Mouse (Mus musculus): ENCODE measurements around the gene Sms.

Gene Sms

DNA sequence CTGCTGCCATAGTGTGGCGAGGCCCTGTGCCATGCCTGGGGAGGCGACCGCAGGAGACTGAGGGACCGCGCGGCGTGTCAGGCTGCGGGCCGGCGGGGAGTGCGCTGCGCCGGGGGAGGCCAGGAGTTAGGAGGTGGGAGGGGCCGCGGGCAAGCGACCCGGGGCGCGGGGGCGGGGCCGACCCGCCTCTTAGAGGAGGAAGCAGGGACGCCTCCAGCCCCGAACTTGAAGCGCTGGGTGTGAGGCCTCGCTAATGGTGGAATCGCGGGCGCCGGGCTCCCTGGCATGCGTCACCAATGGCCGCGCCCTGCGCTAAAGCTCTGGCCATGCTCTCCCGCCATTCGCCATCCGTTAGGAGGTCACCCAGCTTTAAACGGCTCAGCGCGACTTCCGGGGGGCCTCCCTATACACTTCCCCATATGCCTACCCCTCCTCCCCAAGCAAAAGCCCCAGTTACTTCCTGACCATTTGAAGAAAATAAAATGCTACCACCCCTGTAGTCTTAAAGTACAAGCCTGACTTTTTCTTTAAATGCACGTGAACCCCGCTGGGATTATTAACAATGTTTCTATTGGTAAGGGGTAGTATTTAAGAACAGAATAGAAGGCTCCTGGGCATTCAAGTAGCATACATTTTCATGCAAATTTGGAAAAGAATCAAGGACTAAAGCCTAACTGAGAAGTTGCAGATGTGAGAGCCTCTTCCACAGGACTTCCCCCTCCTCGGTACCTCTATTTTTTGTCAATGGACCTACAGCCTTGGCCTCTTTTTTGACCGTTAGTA lies at the start of gene Sms:
Sms (minus strand) TSS at position 344 of the 783 bp plus-strand sequence.
- DNase-seq (ENCODE audit: low read depth, low spot score) = peak; percentile 36

DNA sequence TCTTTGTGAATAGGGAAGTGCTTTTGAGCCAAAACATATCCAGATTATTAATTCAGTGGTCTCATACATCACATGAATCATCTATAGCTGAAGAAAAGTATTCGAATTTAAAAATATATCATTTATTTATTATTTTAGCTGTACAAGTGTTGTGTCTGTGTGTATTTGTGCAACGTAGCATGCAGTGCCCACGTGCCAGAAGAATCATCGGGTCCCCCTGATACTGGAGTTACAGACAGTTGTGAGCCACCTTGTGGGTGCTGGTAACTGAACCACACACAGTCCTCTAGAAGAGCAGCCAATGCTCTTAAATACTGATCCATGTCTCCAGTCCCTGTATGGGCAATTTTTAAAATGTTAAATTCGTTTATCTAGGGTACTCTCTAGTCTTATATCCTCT lies 14.3 kb upstream of the Sms start:
- DNase-seq (ENCODE audit: low read depth, low spot score) = no peak

DNA sequence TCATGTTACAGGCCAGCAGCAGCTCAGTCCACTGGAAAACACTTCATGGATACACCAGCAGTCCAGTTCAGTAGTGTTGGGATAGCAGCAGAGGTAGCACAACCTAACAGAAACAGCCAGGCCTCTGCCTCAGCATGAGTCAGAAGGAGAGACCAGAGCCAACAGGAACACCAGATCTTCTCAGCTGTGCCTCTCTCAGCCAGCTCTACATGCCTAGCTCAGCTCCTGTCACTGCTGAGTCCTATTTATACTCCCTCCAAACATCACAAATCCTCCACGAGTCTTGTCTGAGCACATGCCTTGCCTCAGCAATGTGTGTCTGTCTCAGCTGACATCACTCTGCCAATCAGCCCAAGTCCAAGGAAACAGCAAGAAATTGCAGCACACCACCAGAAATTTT lies 12.4 kb upstream of the Sms start:
- no peak for DNase-seq (ENCODE audit: low read depth, low spot score)

DNA sequence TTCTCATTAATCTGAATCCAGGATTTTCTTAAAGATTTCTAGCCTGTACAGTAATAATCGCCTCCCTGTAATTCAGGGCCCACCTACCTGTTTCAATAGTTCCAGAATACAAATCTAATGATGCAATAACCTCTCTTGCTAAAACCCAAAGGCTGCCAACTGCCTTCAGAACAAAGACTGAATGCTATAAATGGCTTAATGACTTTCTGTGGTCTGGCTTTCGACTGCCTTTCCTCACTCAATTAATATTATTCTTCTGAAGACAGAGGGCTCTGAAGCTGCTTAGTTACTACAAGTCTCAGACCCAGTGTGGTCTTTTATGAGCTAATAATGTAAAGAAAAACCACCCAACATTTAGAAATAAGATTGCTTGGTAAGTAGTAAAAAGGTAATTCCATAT lies 9.8 kb upstream of the Sms start:
- no peak for DNase-seq (ENCODE audit: low read depth, low spot score)

DNA sequence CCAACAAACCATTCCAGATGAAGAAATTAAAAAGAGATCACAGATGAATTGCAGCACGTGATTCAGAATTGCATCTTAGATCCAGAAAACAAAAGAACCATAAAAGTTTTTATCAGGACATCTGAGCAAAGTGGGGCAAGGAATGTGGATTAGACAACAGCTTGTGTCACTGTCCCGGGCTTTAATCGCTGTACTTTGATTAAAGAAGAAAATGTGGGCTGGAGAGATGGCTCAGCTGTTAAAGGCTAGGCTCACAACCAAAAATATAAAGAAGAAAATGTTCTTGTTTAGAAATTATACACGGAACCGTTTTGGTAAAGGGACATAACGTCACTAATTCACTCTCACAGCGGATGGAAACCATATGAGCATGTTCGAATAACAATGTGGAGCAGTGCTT lies 7.9 kb upstream of the Sms start:
- no peak for DNase-seq (ENCODE audit: low read depth, low spot score)

DNA sequence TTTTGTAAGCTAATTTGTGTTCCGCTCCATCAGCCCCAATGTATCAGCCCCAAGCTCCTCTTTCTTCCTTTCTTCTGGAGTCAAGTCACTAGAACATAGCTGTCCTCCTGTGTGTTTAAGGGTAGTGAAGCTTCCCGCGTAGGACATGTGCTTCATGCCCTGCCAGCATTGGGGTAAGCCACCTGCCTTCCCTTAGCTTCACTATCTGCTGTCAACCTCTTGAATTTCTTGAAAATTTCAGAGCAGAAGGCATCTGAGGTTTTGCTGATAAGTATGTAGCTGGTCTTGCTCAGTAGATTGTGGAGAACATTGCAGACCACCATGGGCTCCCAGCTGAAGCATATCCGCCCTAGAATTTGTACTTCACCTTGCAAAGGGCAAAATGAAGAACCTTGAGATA lies 1.1 kb upstream of the Sms start:
- DNase-seq (ENCODE audit: low read depth, low spot score) = no peak

DNA sequence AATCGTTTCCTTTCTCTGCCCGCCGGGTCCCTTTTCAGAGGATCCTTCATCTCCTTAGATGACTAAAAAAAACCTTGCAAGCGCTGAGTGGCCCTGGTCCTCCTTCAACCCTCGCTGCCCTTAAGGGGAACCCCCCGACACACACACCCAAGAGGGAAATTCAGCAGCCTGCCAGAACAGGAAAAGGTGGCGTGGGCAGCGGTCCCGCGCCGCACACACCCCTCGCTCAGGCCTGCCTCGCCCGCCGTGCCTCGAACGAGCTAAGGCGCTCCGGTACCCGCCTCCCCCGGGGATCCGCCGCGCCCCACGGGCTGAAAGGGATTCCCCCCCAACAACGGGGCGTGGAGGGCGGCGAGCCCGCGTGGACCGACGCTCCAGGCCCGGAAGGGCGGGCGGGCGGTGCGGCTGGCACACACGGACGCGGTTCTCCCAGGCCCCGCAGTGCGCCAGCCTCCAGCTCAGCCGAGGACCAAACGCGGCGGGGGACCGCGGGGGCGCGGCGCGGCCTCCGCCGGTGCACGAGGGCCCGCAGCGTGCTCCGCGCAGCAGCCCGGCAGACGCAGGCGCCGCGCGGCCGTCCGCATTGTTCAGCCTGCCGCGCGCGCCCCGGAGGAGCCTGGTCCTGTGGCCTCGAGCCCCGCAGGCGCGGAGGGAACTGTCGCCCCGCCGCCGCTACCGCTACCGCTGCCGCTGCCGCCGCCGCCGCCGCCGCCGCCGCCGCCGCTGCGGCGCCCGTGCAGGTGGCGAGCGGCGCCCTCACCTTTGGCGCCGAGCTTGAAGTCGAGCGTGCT lies 747 bp downstream of the Sms start:
- no peak for DNase-seq (ENCODE audit: low read depth, low spot score)

DNA sequence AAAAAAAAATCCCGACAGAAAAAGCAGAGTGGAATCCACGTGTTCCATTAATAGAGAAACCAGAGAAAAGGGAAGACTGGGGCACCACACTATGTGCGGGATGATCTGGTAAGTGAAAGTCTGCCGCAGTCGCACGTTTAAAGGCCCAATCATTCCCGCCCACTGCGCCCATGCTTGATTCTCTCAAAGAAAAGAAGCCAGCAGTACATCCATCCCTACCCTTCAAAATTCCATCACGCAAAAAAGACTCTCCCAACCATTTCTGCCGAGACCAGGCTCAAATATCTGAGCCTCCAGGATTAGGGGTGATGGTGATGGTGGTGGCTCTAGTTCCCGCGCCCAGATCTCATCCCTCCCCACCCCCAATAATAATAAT lies 1.3 kb downstream of the Sms start:
- no peak for DNase-seq (ENCODE audit: low read depth, low spot score)

DNA sequence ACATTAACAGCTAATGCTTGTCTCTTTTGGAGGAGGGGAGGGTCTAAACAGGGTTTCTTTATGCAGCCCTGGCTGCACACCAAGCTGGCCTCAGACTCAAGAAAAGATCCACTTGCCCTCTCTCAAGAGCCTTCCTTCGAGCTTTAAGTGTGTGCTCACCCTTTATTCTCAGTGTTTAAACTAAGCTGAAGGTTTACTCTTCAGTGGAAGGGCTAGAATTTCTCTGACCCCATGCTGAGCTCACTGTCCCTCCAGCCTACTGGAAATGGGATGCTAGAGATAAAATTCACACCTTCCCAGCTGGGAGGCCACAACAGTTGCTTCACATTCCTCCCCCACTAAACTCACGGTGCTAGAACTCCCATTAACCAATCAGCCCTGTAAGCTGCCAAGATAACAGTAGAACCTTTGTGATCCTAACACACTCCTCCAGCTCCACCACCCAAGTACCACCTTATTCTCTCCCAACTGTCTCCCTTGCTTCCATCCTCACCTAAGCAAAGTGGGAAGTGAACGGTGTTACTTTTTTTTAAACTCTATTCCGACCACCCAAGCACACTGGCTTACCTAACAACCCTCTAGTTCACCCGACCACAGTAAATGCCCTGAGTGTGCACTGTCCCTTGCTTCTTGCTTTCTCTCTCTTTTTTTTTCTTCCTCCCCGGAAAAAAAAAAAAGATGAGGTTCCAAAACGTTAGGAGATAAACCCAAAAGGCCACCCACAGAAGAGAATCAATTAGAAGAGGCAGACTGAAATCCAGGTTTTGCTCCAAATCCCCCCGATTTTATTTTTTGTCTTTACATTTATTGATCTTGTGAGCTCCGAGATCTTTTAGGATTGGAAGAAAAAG lies 2.0 kb downstream of the Sms start:
- no peak for DNase-seq (ENCODE audit: low read depth, low spot score)

DNA sequence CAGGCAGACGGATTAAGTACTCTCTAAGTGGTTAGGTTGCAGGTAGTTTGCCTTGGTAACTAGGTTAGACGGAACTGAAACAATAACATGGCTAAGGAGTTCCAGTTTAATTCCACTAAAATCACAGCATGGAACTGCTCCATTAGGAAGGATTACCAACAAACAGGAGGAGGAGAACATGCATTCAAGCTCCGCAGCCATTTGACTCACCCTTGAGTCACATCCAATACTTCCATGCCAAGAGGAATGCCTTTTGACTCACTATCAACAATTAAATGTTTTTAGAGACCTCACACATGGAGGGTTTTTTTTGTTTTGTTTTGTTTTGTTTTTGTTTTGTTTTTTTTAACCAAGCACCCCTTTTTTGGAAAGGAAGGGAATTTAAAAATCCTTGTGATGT lies 3.3 kb downstream of the Sms start:
- DNase-seq (ENCODE audit: low read depth, low spot score) = no peak

DNA sequence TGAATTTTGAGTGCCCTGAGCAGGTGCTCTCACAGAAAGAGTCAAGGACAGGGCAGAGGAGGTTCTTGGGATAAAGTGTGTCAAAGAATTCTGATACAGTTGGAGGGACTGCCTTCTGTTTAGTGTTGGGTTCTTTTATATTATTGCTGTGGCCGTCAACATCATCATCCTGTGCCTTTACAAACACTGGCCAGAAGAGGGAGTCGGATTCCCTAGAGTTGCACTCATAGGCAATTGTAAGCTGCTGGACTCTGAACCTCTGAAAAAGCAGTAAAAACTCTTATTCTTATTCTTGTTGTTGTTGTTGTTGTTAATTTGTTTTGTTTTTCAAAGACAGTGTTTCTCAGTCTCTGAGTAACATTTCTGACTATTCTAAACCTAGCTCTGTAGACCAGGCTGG lies 5.3 kb downstream of the Sms start:
- DNase-seq (ENCODE audit: low read depth, low spot score) = no peak

DNA sequence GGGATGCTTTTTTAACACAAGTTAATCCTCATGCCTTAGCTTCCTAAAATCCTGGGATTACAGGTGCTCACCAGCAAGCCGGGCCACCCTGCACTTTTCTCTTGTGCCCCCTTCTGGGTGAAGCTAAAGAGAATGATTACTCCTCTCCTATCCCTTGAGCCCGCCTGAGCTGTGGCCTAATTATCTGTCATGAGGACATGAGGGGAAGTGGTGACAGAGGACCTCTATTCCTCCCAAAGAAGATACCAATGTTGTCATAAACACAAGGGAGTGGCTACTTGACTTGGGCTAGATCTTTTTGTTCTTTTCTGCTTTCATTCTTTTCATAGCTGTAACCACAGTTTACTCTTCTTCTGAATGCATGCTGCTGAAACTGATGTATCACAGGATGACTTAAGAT lies 9.2 kb downstream of the Sms start:
- no peak for DNase-seq (ENCODE audit: low read depth, low spot score)

DNA sequence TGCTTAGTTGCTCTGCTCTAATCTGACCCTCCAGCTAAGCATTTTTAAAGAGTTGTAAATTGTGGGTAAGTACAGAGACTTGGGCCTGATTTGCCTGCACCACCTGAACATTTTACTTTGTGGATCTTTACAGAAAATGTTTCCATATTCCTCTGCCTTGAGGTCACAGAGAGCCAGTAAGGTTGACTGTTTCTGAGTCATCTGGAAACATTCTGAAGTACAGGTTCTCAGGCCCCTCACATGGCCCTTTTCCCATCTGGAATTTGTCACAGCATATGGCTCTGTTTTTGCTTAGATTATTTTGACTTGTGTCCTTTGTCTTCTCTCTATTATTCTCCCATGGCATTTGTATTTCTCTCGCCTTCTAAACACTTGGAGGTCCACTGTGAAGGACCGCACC lies 10.2 kb downstream of the Sms start:
- DNase-seq (ENCODE audit: low read depth, low spot score) = no peak

DNA sequence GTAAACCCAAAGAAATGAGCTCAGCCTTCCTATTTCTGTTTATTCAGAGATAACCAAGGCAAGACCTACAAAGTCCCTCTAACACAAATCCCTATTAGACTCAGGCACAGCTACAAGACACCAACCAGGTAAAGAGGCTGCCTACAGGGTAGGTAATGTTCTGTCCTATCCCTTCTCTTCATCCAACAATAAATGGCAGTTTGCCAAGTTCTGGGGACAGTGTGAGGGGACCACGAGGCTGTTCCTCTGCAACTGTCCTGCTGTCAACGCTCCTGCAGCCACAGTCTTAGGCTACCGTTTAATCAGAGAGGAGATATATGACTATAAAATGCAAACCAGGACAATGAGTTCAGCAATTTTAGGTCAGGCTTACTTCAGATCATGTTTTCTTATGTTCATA lies 14.8 kb downstream of the Sms start:
- no peak for DNase-seq (ENCODE audit: low read depth, low spot score)

DNA sequence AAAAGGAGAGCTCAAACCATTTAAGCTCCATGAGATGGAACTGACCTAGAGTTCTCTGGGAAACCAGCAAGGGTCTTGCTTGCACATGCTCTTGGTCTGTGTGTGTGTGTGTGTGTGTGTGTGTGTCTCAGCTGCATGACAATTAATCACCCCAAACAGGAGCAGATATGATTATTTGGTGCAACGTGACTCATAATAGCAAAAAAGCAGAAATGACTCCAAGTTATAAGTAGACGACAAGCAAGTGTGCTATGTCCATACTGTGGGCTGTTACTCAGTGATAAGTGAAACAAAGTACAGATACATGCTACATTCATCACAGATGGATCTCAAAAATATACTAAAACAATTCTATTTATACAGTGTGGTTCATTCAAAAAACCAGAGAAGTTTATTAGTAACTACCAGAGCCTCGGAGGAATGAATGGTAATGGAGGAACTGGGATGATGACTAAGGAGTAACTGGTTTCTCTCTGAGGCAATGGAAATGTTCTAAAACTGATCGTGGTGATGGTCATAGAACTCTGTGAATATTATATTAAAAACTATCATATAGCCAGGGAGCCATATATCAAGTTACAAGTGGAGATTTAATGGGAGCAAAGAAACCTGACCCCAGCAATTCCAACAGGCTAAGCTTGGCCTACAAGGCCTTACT lies 15.8 kb downstream of the Sms start:
- no peak for DNase-seq (ENCODE audit: low read depth, low spot score)

DNA sequence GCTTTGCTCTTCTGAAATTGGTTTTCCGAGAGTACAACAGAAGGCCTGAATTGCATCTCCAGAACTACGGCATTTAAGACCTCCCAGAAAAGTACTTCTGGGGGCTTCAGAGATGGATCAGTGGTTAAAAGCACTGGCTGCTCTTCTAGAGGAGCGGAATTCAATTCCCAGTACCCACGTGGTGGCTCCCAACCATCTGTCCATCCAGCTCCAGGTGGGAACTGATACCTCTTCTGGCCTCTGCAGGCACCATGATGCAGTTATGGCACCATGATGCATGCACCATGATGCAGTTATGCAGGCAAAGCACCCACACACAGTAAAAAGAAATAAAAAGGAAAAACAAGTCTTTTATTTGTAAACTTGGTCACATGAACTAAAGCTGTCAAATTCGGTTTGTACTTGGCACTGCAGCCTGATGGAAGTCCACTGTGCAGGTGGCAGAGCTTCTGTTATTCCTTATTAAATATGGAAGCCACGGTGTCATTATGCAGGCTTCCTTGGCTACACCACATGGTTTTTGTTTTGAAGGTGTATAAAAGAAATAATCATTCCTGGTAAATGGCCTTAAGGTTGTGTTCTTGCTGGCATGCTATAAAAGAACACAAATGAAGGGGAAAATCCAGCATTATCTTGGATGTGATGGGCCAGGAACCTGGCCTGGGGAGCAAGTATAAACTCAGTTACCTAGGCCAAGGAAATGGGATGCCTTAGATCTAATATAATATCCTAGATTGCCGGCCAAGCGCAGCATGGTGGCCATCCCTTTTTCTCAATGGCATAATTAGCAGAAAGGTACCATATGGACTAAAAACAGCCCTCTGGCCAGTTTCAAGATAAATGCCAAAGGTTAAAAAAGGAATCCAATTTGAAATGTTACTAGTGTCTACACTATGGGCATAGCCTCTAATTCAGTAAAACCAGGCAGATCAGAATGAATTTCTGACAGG lies 20.1 kb downstream of the Sms start:
- DNase-seq (ENCODE audit: low read depth, low spot score) = no peak

DNA sequence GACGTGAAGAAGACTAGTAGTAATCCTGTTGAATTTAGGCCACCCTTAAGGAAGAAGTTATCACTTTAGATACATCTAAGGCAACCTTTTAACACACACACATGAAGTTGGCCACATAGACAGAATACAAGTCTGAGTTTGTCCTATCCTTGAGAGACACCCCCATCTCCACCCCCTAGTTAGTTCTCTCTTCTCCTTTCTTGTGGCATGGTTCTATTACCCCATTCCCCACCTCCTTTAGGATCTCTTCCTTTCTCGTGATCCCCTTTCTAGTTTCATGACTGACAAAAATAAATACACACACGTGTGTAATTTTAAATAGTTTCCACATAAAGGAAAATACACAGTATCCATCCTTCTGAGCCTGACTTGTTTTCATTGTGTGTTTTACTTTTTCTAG lies 23.3 kb downstream of the Sms start:
- DNase-seq (ENCODE audit: low read depth, low spot score) = no peak

DNA sequence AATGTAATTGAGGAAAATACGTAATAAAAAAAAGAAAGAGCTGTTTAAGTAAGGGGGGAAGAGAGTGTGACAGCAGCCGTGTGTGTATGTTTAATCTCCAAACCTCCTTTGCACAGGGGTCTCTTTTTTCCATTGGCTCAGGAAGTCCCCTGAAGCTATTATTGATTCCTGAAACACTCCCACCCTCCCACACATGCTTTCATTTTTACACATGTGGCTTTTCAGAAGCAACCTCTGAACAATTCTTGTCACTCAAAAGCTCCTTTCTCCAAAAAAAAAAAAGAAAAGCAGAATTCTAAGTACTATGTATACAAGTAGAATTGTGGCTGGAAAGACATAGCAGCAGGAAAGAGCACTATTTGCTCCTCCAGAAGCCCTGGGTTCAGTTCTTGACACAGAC lies 24.0 kb downstream of the Sms start:
- DNase-seq (ENCODE audit: low read depth, low spot score) = no peak

DNA sequence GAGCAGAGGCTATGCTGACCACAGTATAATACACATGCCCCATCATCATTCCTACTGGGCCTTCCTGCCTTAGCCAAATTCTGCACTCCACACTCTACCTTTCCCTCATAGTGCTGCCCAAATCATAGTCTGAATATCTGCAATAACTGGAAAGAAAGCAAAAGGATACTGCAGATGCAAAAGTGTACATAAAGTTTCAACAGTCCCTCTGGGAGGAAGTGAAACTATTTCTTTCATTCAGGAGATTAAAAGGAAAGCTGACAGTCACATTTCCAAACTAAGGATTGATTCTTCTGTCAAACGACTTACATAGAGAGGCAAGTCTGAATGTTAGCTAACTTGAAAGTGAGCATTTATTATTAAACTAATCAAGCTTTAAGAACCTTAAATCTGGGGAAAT lies 26.1 kb downstream of the Sms start:
- no peak for DNase-seq (ENCODE audit: low read depth, low spot score)

DNA sequence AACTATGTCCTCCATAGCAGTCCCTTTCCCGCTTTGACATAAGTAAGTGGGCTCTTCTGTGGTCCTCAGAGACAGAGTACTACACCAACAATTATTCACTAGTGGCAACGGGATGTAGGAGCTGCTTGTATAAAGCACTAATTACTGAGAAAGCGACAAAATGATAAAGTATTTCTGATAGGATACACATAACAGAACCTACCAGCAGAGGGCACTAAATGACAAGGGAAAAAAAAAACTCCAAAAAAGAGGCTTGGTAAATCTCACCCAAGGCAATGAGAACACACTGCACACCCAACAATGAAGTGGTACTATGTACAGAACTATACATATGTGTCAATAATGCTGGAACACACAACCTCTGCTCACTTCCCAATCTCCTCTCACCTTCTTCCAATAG lies 29.4 kb downstream of the Sms start:
- DNase-seq (ENCODE audit: low read depth, low spot score) = no peak

DNA sequence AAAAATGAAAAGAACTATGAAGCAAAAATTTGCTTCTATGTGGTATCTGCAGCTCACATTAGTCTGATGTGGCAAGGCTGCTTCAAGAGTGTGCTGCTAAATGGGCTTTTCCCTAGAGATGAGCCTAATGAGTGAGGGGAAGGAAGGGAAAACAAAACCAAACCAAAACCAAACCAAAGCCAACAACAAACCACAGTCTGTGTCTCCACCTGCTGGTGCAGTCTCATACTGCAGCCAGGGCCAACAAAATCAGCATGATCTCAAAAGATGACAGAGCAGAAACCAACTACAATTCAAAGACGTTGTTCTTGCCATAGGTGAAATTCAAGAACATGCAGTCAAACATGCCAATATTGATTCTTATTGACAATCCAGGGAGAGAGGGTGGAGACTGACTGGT lies 37.7 kb downstream of the Sms start:
- no peak for DNase-seq (ENCODE audit: low read depth, low spot score)
